In genomic region chr4:63668255-63668654, GRCm38 (mm10) we compare ENCODE assay signal across 9 mouse cellular contexts. TPM values are rescaled to one million over a fixed set of nuclear protein-coding genes. Genes with fewer than 3 reads are reported as not detected.
DNase-seq lines count a peak whose midpoint lies in the region; ATAC-seq and TF ChIP-seq lines count a peak whose summit lies in the region.
"Had no signal": no experiment of that assay in that cellular context is flagged by ENCODE, and none has a peak within 500 bp of the region (broad histone marks: within the 10 kb centered on the region; RNA-seq: fewer than 3 reads in every experiment).

No protein-coding gene starts in this region.

- no peaks in the 10 kb centered on the region for H3K36me3 ChIP-seq in limb, embryonic 14.5 days (ENCODE audit: control insufficient read depth, insufficient read depth, low read length)
- H3K36me3 ChIP-seq in limb, embryonic 10.5 days, result no peaks in the 10 kb centered on the region
- H3K36me3 ChIP-seq in intestine, embryonic 15.5 days, result no peaks in the 10 kb centered on the region
- H3K36me3 ChIP-seq in midbrain, embryonic 16.5 days (ENCODE audit: control insufficient read depth, insufficient read depth, low read length), result no peaks in the 10 kb centered on the region
- H3K36me3 ChIP-seq: hindbrain, embryonic 15.5 days had no signal

- DNase-seq in limb, embryonic 14.5 days (ENCODE audit: low spot score), result peak; percentile 52
- no peak for DNase-seq in limb, embryonic 10.5 days (ENCODE audit: low spot score)
- DNase-seq in T-cell, adult 2 months (ENCODE audit: low spot score), result peak; percentile 32
- DNase-seq in heart, postnatal 4 days, result peak; percentile 10
- peak; percentile 31 to 60 for DNase-seq in monocyte, adult 2 months (ENCODE audit: low read depth in 1 of 2, low spot score in 2 of 2)
- no peak for DNase-seq in embryo, embryonic 10 days (ENCODE audit: low spot score)

- no peak for TF ChIP-seq POLR2A in limb, embryonic 14.5 days (IDR thresholded peaks at IDR 0.05; ENCODE audit: borderline replicate concordance, extremely low read depth, insufficient read depth, insufficient read length)

- ATAC-seq in limb, embryonic 14.5 days (ENCODE audit: low FRiP score, low read depth), result no peak
- ATAC-seq in intestine, embryonic 15.5 days, result no peak
- no peak for ATAC-seq in midbrain, embryonic 16.5 days

- H3K27ac ChIP-seq in limb, embryonic 14.5 days (replicated peaks; ENCODE audit: low read depth, low read length), result no peak overlapping the region
- H3K27ac ChIP-seq in limb, embryonic 10.5 days, result no peak overlapping the region
- no peak overlapping the region for H3K27ac ChIP-seq in intestine, embryonic 15.5 days
- H3K27ac ChIP-seq in midbrain, embryonic 16.5 days (ENCODE audit: low read length), result no peak overlapping the region
- H3K27ac ChIP-seq: hindbrain, embryonic 15.5 days had no signal

- H3K9ac ChIP-seq in limb, embryonic 14.5 days (ENCODE audit: low read depth, low read length, severe bottlenecking), result no peak overlapping the region
- no peak overlapping the region for H3K9ac ChIP-seq in intestine, embryonic 15.5 days
- H3K9ac ChIP-seq in midbrain, embryonic 16.5 days (ENCODE audit: low read depth, low read length), result no peak overlapping the region
- H3K9ac ChIP-seq: hindbrain, embryonic 15.5 days had no signal

- H3K4me2 ChIP-seq in limb, embryonic 14.5 days (replicated peaks; ENCODE audit: low read depth, low read length, severe bottlenecking), result no peak overlapping the region
- H3K4me2 ChIP-seq in intestine, embryonic 15.5 days (replicated peaks), result no peak overlapping the region
- no peak overlapping the region for H3K4me2 ChIP-seq in midbrain, embryonic 16.5 days (ENCODE audit: low read length)
- H3K4me2 ChIP-seq: hindbrain, embryonic 15.5 days had no signal

- H3K9me3 ChIP-seq in limb, embryonic 14.5 days (ENCODE audit: control insufficient read depth, low read length), result no peaks in the 10 kb centered on the region
- no peaks in the 10 kb centered on the region for H3K9me3 ChIP-seq in limb, embryonic 10.5 days (replicated peaks)
- no peaks in the 10 kb centered on the region for H3K9me3 ChIP-seq in intestine, embryonic 15.5 days
- 0 out of 2 replicates have a peak, but pooled peaks cover 2% of the 10 kb centered on the region for H3K9me3 ChIP-seq in midbrain, embryonic 16.5 days (replicated peaks; ENCODE audit: control insufficient read depth, low read length, poor library complexity, severe bottlenecking)
- H3K9me3 ChIP-seq: hindbrain, embryonic 15.5 days had no signal

- no peaks in the 10 kb centered on the region for H3K4me1 ChIP-seq in limb, embryonic 14.5 days (ENCODE audit: control insufficient read depth, insufficient read depth, low read length)
- H3K4me1 ChIP-seq in limb, embryonic 10.5 days, result no peaks in the 10 kb centered on the region
- no peaks in the 10 kb centered on the region for H3K4me1 ChIP-seq in intestine, embryonic 15.5 days (replicated peaks)
- H3K4me1 ChIP-seq in midbrain, embryonic 16.5 days (ENCODE audit: control insufficient read depth, insufficient read depth, low read length), result no peaks in the 10 kb centered on the region
- H3K4me1 ChIP-seq: hindbrain, embryonic 15.5 days had no signal

- 73% methylated on average over 4 of the region's 4 CpGs for WGBS in limb, embryonic 14.5 days
- 83% methylated on average over 4 of the region's 4 CpGs for WGBS in limb, embryonic 10.5 days
- 74% methylated on average over 4 of the region's 4 CpGs for WGBS in intestine, embryonic 15.5 days
- 82% methylated on average over 4 of the region's 4 CpGs for WGBS in midbrain, embryonic 16.5 days

- H3K4me3 ChIP-seq in limb, embryonic 14.5 days (replicated peaks; ENCODE audit: low read length), result no peak overlapping the region
- no peak overlapping the region for H3K4me3 ChIP-seq in limb, embryonic 10.5 days
- no peak overlapping the region for H3K4me3 ChIP-seq in intestine, embryonic 15.5 days (replicated peaks)
- H3K4me3 ChIP-seq in midbrain, embryonic 16.5 days (ENCODE audit: low read depth, low read length), result no peak overlapping the region
- H3K4me3 ChIP-seq: hindbrain, embryonic 15.5 days had no signal

- no peaks in the 10 kb centered on the region for H3K27me3 ChIP-seq in limb, embryonic 14.5 days (ENCODE audit: control insufficient read depth, insufficient read depth, low read length)
- no peaks in the 10 kb centered on the region for H3K27me3 ChIP-seq in limb, embryonic 10.5 days (ENCODE audit: low read depth, poor library complexity, severe bottlenecking)
- no peaks in the 10 kb centered on the region for H3K27me3 ChIP-seq in intestine, embryonic 15.5 days (replicated peaks)
- no peaks in the 10 kb centered on the region for H3K27me3 ChIP-seq in midbrain, embryonic 16.5 days (ENCODE audit: control insufficient read depth, insufficient read depth, low read depth, low read length)

RNA-seq across cellular contexts. Expression of gene Gm11214, which starts 5.1 kb away (rescaled TPM):
- polyA plus RNA-seq in limb, embryonic 14.5 days (2012; rRNA removed), result not detected in 2 replicates
- not detected in 2 replicates for polyA plus RNA-seq in limb, embryonic 14.5 days (2014; fragmentation: Nextera tagmentation; extraction: Ambion mirVana)
- not detected in 2 replicates for polyA plus RNA-seq in limb, embryonic 10.5 days (2016; fragmentation: Nextera tagmentation; extraction: Ambion mirVana)
- total RNA-seq in heart, postnatal 4 days (2021), result not detected
- polyA plus RNA-seq in intestine, embryonic 15.5 days (2015; fragmentation: Nextera tagmentation; extraction: Ambion mirVana), result not detected in 2 replicates
- polyA plus RNA-seq in midbrain, embryonic 16.5 days (2015; fragmentation: Nextera tagmentation; extraction: Ambion mirVana), result not detected in 2 replicates
- polyA plus RNA-seq: hindbrain, embryonic 15.5 days had no signal

RNA-seq across cellular contexts. Expression of gene Tex48, which starts 46.0 kb away (rescaled TPM):
- polyA plus RNA-seq in limb, embryonic 14.5 days (2012; rRNA removed), result not detected in 2 replicates
- not detected in 2 replicates for polyA plus RNA-seq in limb, embryonic 14.5 days (2014; fragmentation: Nextera tagmentation; extraction: Ambion mirVana)
- polyA plus RNA-seq in limb, embryonic 10.5 days (2016; fragmentation: Nextera tagmentation; extraction: Ambion mirVana), result not detected in 2 replicates
- not detected for total RNA-seq in heart, postnatal 4 days (2021)
- not detected in 2 replicates for polyA plus RNA-seq in intestine, embryonic 15.5 days (2015; fragmentation: Nextera tagmentation; extraction: Ambion mirVana)
- not detected in 2 replicates for polyA plus RNA-seq in midbrain, embryonic 16.5 days (2015; fragmentation: Nextera tagmentation; extraction: Ambion mirVana)
- polyA plus RNA-seq: hindbrain, embryonic 15.5 days had no signal

Comparison
In these comparisons a context has a peak if more than half of its experiments do, and no peak if none do; other contexts are left out.
1. DNase-seq: peak in limb, embryonic 14.5 days (single experiment), T-cell, adult 2 months (single experiment), heart, postnatal 4 days (single experiment) and monocyte, adult 2 months (2 of 2); none in limb, embryonic 10.5 days (single experiment) and embryo, embryonic 10 days (single experiment).